Mouse (Mus musculus): ENCODE results near the gene Opa1.
A peak's percentile ranks its signal among the peaks of the same experiment; 100 is the strongest.

The Opa1 gene

DNA sequence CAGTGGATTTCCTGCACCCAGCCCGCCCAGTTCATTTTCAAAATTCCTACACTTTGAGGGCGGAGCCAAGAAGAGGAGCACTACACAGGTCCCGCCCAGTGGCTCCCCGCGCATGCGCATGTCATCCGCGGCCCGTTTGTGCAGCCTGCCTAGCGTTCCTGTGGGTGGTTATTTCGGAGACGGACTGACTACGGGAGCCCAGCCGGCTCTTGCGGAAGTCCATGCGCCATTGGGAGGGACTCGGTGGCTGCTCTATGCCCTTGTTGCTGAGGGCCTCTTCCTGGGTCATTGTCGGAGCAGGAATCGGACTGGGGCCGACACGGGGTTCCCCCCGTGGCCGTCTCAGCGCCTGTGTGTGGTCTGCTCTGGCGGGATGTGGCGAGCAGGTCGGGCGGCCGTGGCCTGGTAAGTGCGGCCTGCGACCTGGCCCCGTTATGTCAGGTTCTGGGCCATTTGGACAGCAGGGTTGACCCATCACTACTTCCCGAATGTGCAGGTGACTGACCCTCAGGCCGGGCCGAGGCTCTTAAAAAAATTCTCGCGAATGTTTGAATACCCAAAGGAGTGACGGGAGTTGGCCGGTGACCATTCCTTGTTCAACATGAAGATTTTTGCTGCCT lies at the start of gene Opa1:
Gene Opa1 (plus strand): TSS at position 168 of the 620 bp plus-strand sequence.
- peak; percentile 99 for DNase-seq (ENCODE audit: low read depth)

DNA sequence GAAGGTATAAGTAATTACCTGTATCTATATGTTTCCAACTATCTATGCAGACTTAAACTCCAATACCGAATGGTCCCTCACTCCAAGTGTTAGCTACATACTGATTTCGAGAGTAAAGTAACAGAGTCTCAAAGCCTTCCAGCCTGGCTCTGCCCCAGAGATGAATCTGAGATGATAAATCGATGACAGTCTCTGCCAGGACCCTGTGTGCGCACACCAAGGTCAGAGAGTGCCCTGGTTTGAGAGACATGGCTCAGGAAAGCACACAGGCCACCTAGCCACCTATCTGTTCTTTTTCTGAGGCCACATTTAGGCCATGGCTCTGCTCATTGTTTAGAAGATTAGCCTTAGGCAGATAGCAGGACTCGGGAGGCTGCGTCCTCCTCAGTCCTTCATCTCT lies 45.5 kb upstream of the Opa1 start:
- DNase-seq (ENCODE audit: low read depth): no peak

DNA sequence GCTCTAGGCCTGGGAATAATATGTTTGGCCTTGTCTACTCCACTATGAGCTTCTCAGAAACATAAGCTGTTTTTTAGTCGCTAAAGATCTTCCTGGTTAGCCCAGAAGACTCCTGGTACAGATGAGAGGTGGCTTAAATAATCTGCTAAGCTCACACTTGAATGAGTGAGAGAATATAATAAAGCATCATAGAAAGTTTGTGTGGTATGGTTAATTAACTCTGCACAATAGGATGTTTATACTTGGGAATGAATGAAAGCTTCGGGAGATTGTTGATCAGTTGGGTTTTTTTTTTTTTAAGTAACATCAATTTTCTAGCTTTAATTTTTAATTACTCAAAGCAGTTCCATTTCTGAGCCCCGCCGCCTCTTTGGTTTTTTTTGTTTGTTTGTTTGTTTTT lies 43.3 kb upstream of the Opa1 start:
- DNase-seq (ENCODE audit: low read depth): no peak

DNA sequence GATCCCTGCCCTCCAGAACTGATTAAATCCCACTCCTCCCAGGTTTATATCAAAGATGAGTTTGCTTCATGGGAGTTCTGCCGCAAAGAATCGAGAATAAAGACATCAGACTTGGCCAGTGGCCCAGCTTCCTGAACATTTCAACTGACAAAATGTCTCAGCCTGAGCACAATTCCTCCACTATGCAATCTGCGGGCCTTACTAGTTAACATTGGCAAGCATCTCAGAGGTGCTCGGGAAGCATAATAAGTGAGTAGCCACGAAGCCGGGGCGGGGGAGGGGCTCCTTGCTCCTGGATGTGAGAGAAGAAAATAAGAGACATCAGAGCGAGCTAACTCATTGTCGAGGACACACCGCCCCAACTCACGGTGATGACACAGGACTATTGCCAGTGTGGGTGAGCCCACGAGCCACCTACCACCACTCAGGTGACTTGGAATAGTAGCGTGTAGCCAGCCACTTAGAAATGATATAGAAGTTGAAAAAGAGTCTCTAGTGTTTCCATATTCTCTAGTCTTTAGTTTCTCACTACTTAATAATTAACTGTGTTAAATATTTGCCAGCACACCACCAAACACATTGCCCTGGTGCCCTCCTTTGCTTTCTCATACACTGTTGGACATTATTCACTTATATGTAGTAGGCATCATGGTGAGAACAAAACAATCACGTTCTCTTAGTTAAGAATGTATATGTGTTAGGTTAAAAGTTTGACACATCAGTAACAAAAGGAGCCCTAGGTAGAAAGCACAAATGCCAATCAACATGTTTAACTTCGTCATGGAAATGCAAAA lies 42.5 kb upstream of the Opa1 start:
- no peak for DNase-seq (ENCODE audit: low read depth)

DNA sequence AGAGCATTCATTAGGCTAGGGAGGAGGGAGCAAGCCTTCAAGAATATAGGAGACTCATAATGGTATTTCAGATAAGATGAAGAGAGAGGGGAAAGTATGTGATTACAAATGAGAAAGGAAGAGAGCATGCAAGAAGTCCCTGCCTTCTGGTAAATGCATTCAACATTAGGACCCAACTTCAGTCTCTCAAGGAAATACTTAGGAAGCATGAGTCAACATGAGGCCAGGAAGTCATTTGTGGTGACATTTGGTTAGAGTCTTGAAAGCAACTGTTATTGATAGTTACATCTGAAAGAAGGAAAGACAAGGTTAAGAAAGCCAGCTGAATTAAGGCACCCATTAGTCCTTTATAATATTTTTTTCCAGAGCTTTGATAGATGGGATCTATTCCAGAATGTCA lies 39.2 kb upstream of the Opa1 start:
- no peak for DNase-seq (ENCODE audit: low read depth)

DNA sequence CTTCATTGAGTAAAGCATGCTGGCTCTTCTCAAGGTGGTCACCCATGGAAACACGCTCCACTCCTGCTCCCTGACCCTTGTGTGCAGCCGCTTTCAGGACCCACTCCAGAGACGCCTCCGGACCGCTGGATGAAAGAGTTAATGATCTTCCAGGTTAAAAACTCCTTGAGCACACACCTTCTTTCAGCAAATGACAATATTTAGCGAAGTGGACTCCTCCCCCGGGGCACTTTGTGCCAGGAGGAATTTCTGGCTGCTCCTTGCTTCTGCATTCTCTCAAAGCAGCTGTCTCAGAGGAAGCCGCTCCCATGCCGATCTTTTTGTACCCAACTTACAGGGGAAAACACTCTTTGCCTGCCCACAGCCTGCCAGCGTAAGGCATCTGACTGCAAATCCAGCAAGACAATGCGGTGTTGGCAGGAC lies 37.9 kb upstream of the Opa1 start:
- DNase-seq (ENCODE audit: low read depth): no peak

DNA sequence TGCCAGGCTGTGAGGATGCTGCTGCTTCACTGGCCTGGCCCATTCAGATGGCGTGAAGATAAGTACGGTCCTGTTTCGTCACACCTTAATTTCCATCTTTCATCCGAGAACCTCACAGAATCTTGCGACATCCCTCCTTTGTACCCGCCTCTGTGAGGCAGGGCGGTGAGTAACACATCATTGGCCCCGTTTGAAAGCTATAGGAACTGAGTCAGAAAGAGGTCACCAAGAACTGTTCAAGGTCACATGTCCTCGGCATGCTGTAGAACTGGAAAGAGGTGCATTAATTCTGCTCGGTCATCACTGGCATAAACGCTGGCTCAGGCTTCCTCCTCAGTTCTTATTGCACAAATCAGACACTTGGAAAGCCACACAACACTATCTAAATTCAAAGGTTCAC lies 34.3 kb upstream of the Opa1 start, which contains the start of gene Atp13a4:
Gene Atp13a4 (minus strand): TSS at position 36 of the 400 bp plus-strand sequence.
- DNase-seq (ENCODE audit: low read depth): peak; percentile 30

DNA sequence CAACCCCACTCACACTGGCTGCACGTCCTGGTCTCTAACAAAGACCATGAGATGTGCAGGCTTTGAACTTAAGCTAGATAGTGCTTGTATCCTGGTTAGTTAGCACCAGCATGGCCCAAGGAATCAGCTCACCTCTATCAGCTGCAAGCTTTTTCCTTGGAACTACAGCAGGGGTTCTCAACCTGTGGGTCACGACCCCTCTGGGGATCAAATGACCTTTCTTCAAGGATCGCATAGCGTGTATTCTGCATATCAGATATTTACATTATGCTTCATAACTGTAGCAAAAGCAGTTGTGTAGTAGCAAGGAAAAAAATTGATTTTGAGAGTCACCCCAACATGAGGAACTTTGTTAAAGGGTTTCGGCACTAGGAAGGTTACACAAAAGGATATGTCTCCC lies 19.5 kb upstream of the Opa1 start:
- DNase-seq (ENCODE audit: low read depth): no peak

DNA sequence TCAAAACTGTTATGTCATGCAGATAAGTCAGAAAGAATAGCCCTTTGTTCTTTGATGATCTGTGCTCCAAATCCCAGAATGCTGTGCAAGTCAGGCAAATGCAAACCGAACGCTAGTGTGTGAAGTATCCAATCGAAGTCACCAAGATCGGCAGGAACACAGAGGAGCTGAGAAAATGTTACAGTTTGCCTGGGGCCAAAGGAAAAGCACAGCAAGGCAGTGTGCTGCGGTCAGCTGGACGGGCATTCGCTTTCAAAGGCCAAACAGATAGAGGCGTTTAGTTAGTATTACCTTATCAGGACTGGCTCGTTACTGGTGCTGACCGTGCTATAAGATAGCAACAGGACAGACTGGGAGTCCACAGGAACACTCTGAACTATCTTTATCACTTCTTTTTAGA lies 18.7 kb upstream of the Opa1 start:
- peak; percentile 5 for DNase-seq (ENCODE audit: low read depth)

DNA sequence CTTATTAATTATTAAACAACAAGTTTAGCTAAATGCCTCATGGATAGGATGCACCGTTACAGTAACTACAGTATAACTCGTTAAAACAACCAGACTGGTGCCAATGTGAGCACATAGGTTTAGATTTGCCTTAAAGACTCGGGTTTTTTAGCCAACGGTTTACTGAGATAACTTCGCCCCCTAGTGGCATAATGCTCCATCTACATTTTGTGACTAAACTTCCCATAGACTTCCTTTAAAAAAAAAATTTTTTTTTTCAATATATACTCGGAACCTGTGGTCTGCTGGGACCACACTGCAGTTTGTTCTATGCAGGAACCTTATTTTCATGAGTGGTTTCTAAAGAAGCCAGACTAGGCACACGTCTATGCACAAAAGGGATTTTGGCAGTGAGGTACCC lies 18.3 kb upstream of the Opa1 start:
- peak; percentile 85 for DNase-seq (ENCODE audit: low read depth)

DNA sequence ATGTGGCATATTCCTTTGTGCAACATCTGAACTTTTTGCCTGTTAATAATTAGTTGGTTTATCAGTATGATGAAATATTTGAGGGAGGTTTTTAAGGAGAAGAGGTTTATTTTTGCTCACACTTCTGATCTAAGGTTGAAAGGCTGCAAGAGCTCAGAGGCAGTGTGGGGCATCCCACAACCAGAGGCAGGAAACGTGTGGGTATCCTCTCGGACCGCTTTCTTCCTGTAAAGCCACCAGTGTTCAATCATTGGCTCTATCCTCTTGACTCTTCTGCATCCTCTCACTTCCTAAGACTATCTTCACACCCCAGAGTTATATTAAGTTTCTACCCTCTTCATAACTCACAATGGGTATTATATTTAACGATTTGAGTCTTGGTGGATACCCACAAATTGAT lies 5.1 kb upstream of the Opa1 start:
- DNase-seq (ENCODE audit: low read depth): no peak

DNA sequence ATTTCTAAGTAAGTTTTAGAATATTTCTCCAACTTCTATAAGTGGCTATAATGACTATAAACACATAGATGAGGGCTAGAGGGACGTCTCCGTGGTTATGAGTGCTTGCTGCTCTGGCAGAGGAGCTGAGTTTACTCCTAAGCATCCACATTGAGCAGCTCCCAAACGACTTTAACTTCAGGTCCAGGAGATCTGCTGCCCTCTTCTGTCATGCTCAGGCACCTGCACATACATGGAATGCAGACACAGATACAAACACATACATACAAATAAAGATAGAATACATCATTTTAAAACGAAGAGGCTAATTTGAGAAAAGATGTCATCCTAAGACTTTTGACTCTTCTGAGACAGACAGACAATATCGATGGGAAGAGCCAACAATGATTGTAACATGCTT lies 3.5 kb upstream of the Opa1 start:
- DNase-seq (ENCODE audit: low read depth): peak; percentile 61

DNA sequence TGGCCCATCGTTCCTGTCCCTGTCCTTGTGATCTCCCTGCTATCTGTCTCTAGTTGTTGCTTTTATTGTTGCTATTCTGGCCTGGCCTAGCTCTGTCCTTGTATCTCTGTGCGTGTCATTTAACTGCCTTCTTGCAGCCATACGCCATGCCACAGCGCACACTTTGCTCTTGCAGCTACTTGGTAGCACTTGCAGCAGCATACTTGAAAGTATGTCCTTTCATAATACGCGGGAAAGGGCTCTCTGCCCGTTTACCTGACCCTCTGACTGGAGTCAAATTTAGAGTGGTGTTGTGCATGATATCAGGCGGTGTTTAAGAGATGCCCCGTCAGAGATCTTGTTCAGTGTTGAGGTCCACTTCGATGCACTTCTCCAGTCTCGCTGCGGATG lies 648 bp downstream of the Opa1 start:
- no peak for DNase-seq (ENCODE audit: low read depth)

DNA sequence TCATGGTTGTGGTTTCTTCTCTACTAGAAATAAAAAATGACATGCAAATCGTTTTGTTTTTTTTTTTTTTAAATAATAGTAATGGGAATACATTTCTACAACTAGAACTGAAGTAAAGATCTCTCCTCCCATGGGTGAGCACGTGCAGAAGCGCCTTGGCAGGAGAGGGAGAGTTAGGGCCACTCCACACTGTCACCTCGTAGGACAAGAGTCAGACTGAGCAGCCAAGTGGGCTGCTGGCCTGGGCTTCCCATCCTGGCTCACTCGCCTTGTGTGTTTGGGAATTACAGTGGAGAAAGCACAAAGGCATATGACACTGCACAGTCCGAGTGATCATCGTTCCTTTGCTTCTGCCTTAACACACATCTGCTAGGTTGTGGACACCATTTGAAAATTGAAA lies 13.0 kb downstream of the Opa1 start:
- no peak for DNase-seq (ENCODE audit: low read depth)

DNA sequence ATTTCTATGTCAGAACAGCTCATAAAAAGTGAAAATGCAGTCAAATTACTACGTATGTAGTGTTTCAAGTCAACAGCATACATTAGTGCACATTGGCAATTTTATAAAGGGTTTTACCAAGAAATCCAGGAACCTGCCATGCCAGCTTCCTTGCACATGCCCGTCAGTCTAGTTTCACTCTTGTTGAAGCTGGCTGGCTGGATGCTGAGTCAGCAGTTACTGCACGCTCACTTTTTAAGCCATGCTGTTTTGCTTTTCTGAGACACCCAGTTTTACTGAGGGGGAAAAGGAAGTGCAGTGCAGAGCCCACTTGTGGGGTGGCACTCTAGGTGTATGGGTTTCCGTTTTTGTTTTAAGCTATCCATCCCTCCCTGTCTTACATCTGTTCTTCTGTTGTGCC lies 18.0 kb downstream of the Opa1 start:
- DNase-seq (ENCODE audit: low read depth): no peak

DNA sequence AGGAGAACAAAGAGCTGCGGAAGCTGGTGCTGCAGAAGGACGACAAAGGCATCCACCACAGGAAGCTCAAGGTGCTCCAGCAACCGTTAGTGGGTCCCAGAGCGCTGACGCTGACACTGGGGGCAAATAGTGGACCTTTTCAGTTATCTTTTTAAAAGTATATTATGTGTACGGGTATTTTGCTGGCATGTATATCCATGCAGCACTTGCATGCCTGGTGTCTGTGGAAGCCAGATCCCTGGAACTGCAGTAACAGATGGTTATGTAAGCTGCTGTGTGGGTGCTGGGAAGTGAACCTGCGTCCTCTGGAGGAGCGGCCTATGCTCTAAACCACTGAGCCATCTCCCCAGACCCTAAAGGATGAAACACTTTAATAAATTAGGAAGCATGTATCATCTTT lies 26.4 kb downstream of the Opa1 start:
- DNase-seq (ENCODE audit: low read depth): no peak

DNA sequence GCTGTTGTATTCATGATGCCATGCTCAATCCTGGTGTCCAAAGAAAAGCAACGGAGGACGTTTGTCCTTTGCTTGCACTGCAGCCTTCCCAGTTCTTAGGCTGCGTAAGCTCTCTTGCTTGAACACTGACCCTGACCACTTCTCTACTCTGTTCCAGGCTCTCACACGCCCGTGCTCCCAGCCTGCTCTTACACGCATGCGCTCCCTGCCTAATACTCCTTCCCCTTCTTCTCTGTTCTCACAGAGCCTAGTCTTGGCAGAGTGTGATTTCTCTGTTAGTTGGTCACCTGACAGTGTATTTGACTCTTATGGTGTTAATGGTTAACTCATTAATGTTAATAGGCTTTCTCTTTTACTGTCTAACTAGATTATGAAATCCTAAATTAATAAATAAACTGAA lies 28.0 kb downstream of the Opa1 start:
- DNase-seq (ENCODE audit: low read depth): no peak

DNA sequence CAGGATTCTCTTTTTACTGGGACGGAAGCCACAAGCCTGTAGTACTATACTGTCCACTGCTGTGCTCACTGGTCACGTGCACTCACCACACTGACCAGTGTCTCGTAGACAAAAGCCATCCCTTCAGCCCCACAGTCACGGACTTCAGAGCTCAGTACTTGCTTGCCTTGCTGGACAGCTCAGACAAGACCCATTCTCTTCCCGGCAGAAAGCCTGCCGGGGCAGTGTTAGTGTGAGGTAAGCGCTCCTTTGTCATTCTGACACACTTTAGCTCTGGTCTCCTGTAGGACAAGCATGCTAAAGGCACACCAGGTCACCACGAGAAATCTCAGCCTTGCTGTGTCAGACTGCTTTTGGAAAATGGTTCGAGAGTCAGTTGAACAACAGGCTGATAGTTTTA lies 35.6 kb downstream of the Opa1 start:
- DNase-seq (ENCODE audit: low read depth): no peak

DNA sequence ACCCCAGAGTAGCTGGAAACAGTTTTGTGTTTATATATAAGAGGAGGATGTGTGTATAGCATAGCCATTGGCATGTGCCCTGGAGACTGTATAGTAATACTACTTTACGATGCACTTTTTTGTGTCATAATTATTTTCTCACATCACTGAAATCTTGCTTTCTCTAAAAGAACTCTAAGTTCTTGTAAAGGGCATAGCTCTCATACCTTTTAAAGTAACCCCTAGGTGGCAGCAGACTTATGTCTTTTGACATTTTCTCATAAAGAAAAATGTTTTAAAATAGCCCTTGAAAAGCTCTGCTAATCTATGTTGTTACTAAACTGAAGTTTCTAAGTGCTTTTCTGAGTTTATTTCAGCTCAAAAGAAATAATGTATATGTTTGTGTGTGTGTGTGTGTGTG lies 49.9 kb downstream of the Opa1 start:
- peak; percentile 78 for DNase-seq (ENCODE audit: low read depth)

DNA sequence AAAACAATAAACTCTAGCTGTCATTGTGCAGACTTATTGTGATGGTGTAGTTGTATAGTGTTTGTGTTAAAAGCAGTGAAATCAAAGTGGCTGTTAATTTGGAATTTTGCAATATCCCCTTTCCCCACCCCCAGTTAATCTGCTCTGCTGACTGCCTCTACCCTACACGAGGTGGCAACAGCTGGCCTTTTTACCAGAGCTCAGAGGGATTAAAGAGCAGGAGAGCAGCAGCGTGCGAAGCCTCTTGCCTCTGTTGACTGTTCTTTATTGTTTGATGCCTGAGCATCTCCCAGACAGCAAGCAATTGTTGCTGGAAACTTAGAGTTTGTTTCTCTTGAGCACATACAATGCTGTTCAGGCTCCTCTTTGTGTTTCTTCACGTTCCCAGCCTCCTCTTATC lies 56.6 kb downstream of the Opa1 start:
- no peak for DNase-seq (ENCODE audit: low read depth)

DNA sequence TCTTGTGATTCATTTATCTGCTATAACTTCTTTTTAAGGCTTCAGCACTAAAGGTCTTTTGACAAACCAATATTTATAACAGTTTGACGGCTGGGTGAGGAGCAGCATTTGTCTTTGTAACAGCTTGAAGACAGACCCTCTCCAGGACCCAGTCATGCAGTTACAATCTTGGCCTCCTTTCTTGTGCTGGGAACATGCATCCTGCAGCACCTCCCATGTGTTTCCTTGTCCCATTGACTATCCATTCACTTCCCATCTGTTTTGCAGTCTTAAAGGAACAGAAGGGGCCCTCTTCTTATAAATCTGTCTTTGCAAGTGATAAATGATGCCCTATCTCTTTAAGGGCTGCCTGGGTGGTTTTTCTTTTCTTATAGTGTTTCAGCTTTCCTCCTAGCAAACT lies 63.2 kb downstream of the Opa1 start:
- no peak for DNase-seq (ENCODE audit: low read depth)

DNA sequence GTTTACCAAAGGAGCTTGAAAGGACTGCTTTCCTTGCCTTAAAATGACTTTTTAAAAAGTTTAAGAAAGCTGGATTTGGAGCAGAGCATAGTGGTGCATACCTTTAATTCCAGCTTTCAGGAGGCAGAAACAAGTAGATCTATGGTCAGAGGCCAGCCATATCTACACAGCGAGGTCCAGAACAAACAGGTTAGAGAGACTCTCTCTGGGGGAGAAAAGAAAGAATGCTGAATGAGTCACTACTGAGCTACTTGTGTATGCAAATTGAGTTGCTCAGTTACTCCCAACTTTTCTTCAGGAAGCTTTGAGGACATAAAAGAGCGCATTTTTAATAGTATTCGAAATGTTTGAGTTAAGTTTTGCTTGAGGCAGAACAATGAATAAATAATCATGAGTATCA lies 65.7 kb downstream of the Opa1 start:
- DNase-seq (ENCODE audit: low read depth): peak; percentile 4

DNA sequence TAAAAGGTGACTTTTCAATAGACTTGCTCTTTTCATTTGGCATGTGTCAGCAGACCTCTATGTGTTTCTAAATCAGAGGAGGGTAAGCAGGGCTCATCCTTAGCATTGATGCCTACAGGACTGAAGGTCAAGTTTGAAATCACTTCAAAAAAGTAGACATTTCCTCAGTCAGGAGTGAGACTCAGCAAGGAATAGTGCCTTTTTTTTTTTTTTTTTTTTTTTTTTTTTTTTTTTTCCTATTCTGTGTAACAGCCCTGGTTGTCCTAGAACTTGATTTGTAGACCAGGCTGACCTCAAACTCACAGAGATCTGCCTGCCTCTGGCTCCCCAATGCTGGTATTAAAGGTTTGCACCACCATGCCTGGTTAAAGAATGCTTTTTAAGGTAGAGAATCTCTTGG lies 67.1 kb downstream of the Opa1 start:
- DNase-seq (ENCODE audit: low read depth): no peak

Measured in NIH3T3 (cell line).